Mouse (Mus musculus) layer of hippocampus, adult 9-11 months (tissue): ENCODE results near the gene Psma6.

Experiments used
- DNase-seq: peaks from one replicate; pipeline ENCODE4 v3.0.0; 2022

Psma6 gene

DNA sequence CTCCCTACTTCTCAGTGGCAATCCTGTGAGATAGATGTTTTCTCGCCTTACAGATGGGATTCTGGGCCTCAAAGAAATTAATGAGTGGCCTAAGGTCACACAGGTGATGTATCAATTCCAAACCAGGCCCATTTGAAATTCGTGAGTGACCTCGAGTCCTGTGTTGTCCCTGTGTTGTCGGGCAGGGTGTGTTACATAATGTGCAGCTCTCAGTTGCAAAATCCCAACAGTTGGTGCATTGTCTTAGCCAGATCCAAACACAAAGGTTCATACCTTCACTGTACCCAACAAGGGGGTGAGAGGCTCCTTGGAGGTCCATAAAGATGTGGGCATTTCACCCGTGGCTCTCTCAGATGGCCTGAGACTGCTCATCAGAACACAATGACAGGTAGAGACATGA, 56.4 kb downstream of the Psma6 start:
- DNase-seq = no peak

GRCm38 (mm10) chr12:55442245-55442644, 58.2 kb downstream of the Psma6 start:
- DNase-seq = no peak

- DNase-seq = no peak
Observed at GRCm38 (mm10) chr12:55442861-55443850, 59.1 kb downstream of the Psma6 start.

- DNase-seq = no peak
Observed at GRCm38 (mm10) chr12:55444031-55444451, 60.0 kb downstream of the Psma6 start.

DNA sequence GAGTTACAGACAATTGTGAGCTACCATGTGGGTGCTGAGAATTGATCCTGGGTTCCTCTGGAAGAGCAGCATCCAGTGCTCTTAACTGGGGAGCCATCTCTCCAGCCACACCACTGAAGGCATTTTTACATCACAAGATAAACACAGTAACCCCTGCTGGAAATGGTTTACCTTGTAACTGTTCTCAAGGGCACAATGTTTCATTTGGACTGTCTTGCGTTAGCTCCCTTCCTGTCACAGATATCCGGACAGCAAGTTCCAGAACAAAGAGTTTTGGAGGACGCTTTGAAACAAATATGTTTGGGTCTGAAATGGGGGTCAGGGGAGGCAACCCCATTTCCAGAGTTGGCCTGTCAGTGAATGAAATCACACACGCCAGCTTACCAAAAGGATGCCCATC, 61.6 kb downstream of the Psma6 start:
- no peak for DNase-seq

DNA sequence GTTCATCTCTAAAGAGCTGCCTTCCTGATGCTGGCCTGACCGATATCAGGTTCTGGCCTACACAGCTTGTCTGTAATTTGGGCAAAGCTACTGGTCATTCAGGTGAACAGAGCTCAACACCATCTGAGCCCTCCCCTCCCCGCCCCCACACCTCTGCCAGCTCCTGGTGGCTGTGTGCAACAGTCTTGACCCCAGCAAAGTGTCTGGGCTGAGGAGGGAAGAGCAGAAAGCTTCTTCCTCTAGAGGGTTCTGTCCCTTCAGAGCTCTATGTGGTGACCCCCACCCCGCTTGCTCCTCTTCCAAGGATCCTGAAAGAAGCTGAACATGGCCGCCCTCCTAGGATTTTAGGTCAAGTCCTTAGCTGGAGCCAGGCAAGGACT, 62.3 kb downstream of the Psma6 start:
- DNase-seq = no peak

DNA sequence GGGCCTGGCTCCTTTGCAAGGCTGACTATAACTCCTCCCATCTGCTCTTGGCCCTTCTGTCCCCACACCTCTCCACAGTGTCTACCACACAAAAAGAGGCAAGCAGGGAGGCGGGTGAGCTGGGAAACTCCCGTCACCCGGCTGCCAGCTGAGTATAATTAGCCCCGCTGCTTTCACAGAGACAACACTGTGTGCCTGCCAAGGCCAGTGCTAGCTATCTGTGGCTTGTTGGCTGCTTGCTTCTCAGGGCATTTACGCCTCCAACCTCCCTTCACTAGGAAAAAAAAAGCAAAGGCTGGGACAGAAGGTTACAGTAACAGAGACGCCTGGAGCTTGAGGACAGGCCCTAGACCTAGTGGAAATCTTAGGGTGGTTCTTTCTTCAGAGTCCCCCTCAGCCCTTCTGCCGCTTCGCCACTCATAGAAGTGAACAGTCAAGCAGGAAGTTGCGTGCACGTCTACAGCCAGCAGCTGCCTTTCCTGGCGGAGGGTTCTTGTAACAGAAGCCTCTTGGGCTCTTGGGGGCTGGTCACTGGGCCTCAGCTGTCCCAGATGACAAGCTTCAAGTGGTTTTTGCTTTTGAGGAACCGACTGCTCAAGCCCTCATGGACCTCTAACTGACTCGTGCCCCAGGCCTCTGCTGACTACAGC, 62.8 kb downstream of the Psma6 start:
- DNase-seq = peak; percentile 93

DNA sequence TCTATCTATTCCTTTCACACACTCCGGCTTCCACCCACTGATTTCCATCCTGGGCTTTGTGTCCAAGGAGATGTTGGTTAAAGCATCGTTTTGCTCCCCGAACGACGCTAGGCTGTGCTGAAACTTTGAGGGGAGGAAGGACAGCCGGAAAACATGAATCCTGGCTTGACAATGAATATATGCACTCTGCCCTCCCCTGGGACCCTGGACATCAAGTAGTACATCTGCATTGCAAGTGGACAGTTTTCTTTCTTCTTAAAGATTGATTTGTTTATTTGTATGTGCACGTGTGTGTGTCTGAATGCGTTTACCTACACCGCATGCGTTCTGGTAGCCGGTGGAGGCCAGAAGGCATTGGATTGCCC, 63.4 kb downstream of the Psma6 start:
- DNase-seq = no peak

- DNase-seq = no peak
Observed at GRCm38 (mm10) chr12:55448457-55448856, 64.4 kb downstream of the Psma6 start.

DNA sequence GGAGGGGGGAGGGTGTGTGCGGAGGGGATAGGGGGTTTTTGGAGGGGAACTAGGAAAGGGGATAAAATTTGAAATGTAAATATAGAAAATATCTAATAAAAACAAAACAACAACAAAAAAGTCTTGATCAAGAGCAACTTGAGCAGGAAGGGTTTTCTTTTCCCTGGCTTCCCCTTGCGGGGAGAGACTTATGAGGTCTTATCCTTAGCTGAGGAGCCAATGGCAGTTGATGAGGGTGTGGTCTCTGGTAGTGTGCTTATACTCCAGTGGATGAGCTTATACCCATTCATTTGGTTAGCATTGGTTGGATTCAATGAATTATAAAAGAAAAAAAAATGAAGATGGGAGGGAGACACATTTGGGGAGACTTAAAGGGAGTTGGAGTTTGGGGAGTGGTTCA, 65.0 kb downstream of the Psma6 start:
- no peak for DNase-seq

DNA sequence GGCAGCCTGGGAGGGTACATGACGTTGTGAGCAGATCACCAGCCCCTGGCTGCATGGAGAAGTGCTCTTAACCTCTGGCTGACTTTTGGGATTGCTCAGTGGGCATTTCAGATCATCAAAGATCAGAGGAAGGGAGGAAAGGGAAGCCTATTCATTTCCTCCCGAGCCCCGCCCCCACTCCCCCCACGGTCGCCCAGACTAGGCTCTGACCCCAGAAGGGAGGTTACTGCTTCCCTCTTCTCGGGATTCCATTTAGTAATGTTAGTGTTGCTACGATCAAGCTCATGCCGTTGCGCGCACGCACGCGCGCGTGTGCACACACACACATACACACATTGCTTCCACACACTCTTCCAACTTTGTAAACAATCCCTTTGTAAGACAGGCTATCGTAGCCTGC, 66.4 kb downstream of the Psma6 start:
- no peak for DNase-seq

GRCm38 (mm10) chr12:55452839-55453238, 68.8 kb downstream of the Psma6 start:
- no peak for DNase-seq

GRCm38 (mm10) chr12:55453924-55454323, 69.9 kb downstream of the Psma6 start:
- no peak for DNase-seq

- DNase-seq = no peak
Observed at GRCm38 (mm10) chr12:55455206-55455605, 71.2 kb downstream of the Psma6 start.

DNA sequence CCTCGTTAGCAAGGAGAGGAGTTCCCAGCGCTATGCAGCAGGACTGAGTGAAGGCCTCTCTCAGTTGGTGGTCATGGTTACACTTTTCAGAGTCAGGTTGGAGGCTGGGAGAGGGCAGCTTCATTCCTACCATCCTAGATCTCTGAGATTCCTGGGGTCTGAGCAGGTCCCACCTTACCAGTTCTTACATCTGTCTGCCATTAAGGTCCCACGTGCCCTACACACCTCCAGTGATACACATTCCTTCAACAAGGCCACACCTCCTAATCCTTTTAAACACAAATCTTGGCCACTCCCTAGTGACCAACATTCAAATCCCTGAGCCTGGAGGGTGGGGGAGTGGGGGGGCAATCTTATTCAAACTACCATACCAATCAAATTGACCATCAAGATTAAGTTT, 72.1 kb downstream of the Psma6 start:
- DNase-seq = no peak

DNA sequence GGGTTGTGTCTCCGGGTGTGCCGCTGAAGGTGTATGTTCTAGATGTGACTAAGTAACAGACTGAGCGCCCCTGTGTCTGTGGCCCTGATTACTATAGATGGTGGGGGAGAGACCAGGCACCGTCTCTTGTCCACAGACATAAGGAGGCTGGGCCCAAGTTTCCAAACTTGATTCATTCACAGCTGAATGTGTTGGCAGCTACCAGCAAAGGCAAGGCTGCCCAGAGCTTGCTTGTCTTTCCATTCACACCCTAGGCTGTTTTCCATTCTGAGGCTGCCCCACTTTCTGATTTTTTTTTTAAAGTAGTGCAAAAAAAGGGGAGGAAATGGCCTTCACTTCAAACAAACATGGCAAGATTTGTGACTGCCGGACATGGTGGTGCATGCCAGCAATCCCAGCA, 72.9 kb downstream of the Psma6 start:
- DNase-seq = no peak

DNA sequence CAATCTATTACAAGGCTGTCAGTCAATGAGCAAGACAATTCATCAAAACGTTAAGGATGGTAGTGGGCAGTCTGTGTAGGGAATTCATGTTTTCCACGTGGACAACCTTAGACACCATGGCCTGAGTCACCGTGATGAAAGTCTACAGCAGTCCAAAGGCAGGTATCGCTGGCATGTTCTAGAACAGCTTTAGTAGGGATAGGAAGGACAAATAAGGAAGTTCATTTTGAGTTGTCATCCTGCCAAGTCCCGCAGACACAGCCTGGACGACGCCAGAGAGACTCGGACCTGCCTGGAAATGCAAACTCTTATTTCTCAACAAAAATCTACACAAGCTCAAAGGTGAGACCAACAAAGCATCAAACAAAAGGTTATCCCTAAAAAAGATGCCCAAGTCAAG, 75.7 kb downstream of the Psma6 start:
- DNase-seq = no peak

DNA sequence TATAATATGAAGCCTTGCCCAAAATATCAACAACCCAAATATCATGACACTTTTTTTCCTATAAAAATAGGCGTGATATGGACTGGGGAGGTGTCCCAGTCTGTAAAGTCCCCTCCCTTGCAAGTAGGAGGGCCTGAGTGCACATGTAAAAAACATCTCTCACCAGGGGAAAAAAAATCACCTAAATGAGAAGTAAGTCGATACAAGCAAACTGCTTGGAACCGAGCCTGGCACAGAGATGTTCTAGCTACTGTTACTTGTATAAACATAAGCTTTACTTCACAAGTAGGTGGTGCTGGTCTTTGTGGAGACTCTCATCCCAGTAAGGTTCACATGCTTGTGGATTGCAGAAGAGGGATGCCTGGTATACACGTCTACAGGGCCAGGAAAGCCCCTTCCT, 76.9 kb downstream of the Psma6 start:
- DNase-seq = no peak

DNA sequence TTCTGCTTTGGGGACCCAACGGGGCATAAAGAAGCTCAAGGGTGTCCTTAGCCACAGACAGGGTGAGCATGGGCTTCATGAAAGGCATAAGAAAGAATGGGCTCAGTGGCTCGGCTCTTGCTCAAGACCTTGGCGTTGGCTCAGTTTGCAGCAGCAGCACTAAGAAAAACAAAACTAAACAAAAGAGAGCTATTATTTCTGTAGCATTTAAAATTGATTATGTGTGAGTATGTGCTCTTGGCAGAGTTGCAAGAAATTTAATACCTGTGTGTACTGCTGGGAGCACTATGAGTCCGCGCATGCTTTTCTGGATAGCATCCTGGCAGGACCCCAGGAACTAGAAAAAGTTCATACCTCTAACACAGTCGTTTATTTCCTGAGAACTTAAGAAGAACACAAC, 77.7 kb downstream of the Psma6 start:
- no peak for DNase-seq

- DNase-seq = no peak
Observed at GRCm38 (mm10) chr12:55462456-55462855, 78.4 kb downstream of the Psma6 start.

DNA sequence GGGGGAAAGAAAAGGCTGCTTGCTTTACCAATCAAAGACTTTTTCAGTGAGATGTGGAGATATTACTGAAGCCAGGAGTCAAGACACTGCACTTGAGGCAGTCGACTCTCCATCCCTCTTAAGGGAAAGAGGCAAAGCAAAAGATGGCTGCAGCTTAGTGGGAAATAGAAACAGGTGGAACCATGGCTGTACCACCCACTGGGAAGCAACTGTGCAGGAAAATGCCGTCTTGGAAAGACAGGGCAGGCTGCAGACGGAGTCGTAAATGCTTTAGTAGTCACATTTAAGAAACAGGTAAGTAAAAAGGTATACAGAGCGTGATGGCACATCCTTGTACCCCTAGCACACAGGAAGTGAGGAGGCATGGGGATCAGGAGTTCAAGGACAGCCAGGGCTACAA, 79.1 kb downstream of the Psma6 start:
- no peak for DNase-seq

- peak; percentile 50 for DNase-seq
Observed at GRCm38 (mm10) chr12:55463992-55464845, 80.2 kb downstream of the Psma6 start.

- DNase-seq = no peak
Observed at GRCm38 (mm10) chr12:55464846-55465361, 80.9 kb downstream of the Psma6 start.
